ENCODE assay signal across 11 mouse cellular contexts in the genomic region with DNA sequence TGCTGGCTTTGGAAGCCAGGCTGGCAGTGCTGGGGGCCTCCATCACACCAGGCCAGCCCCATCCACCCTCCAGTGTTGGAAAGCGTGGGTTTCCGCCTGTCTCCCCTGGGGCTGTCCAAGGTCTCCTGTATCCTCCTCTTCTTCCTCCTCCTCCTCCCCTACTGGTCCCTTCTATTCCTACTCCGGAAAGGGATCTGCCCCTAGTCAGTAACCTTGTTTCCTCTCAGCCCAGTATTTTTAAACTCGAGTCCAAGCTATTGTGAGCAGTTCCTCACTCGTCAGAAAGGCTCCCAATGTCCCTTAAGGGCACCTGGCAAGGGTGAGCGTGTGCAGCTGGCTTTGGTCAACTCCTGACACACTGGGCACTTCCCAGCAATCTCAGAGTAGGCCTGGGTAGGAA. TPM values are rescaled to one million over a fixed set of nuclear protein-coding genes. Genes with fewer than 3 reads are reported as not detected.
DNase-seq lines count a peak whose midpoint lies in the region; ATAC-seq lines count a peak whose summit lies in the region.
"Had no signal": no experiment of that assay in that cellular context is flagged by ENCODE, and none has a peak within 500 bp of the region (broad histone marks: within the 10 kb centered on the region; RNA-seq: fewer than 3 reads in every experiment).

No protein-coding gene starts in this region.

- H3K27ac ChIP-seq in hindbrain, embryonic 10.5 days: peak overlapping the region; percentile 66
- H3K27ac ChIP-seq in hindbrain, embryonic 11.5 days (ENCODE audit: low read depth, low read length): no peak overlapping the region
- H3K27ac ChIP-seq in heart, embryonic 15.5 days: peak overlapping the region; percentile 58
- H3K27ac ChIP-seq in midbrain, embryonic 10.5 days (replicated peaks): no peak overlapping the region; the same call in 1 of the 2 replicates
- H3K27ac ChIP-seq: embryonic facial prominence, embryonic 13.5 days; macrophage had no signal

- H3K36me3 ChIP-seq in hindbrain, embryonic 10.5 days: no peaks in the 10 kb centered on the region
- no peaks in the 10 kb centered on the region for H3K36me3 ChIP-seq in hindbrain, embryonic 11.5 days (ENCODE audit: control insufficient read depth, insufficient read depth, low read length)
- H3K36me3 ChIP-seq in heart, embryonic 15.5 days: no peaks in the 10 kb centered on the region
- no peaks in the 10 kb centered on the region for H3K36me3 ChIP-seq in midbrain, embryonic 10.5 days
- H3K36me3 ChIP-seq: embryonic facial prominence, embryonic 13.5 days had no signal

- ATAC-seq in hindbrain, embryonic 11.5 days (ENCODE audit: low FRiP score): no peak
- ATAC-seq in heart, embryonic 15.5 days (replicated peaks; ENCODE audit: insufficient number of reproducible peaks, insufficient read depth, low FRiP score, low read depth): peak; percentile 47
- ATAC-seq: inflammation-experienced regulatory T-cells, adult 6 months had no signal

- peaks cover 44% of the 10 kb centered on the region for H3K27me3 ChIP-seq in hindbrain, embryonic 10.5 days (ENCODE audit: insufficient read depth, poor library complexity, severe bottlenecking)
- H3K27me3 ChIP-seq in hindbrain, embryonic 11.5 days (ENCODE audit: control insufficient read depth, insufficient read depth, low read length): peaks cover 2% of the 10 kb centered on the region; the same call in 1 of the 2 replicates
- no peaks in the 10 kb centered on the region for H3K27me3 ChIP-seq in heart, embryonic 15.5 days
- H3K27me3 ChIP-seq in midbrain, embryonic 10.5 days (ENCODE audit: low read depth, poor library complexity, severe bottlenecking): peaks cover 52% of the 10 kb centered on the region

- no peak overlapping the region for H3K9ac ChIP-seq in hindbrain, embryonic 11.5 days (ENCODE audit: low read depth, low read length)
- no peak overlapping the region for H3K9ac ChIP-seq in heart, embryonic 15.5 days
- H3K9ac ChIP-seq: embryonic facial prominence, embryonic 13.5 days had no signal

- DNase-seq in hindbrain, embryonic 10.5 days (ENCODE audit: low spot score): no peak
- no peak for DNase-seq in hindbrain, embryonic 11.5 days (ENCODE audit: low spot score)
- peak; percentile 52 for DNase-seq in adipocyte (ENCODE audit: low spot score)
- peak; percentile 47 to 49 for DNase-seq in kidney, postnatal 4 days
- no peak for DNase-seq in cerebellum, postnatal 4 days (ENCODE audit: low spot score in 2 of 2)
- no peak for DNase-seq in midbrain, embryonic 10.5 days (ENCODE audit: low spot score)

- no peaks in the 10 kb centered on the region for H3K9me3 ChIP-seq in hindbrain, embryonic 10.5 days
- H3K9me3 ChIP-seq in hindbrain, embryonic 11.5 days (ENCODE audit: control insufficient read depth, low read length): no peaks in the 10 kb centered on the region
- no peaks in the 10 kb centered on the region for H3K9me3 ChIP-seq in heart, embryonic 15.5 days (replicated peaks)
- no peaks in the 10 kb centered on the region for H3K9me3 ChIP-seq in midbrain, embryonic 10.5 days (replicated peaks)
- H3K9me3 ChIP-seq: embryonic facial prominence, embryonic 13.5 days had no signal

- peaks cover 67% of the 10 kb centered on the region for H3K4me1 ChIP-seq in hindbrain, embryonic 10.5 days (replicated peaks)
- peaks cover 2% of the 10 kb centered on the region for H3K4me1 ChIP-seq in hindbrain, embryonic 11.5 days (replicated peaks; ENCODE audit: control insufficient read depth, insufficient read depth, low read length)
- H3K4me1 ChIP-seq in heart, embryonic 15.5 days (replicated peaks): peaks cover 49% of the 10 kb centered on the region
- H3K4me1 ChIP-seq in midbrain, embryonic 10.5 days: peaks cover 40% of the 10 kb centered on the region

- no peak overlapping the region for H3K4me2 ChIP-seq in hindbrain, embryonic 11.5 days (replicated peaks; ENCODE audit: low read depth, low read length)
- H3K4me2 ChIP-seq in heart, embryonic 15.5 days: peak overlapping the region; percentile 7; the same call in 1 of the 2 replicates
- H3K4me2 ChIP-seq: embryonic facial prominence, embryonic 13.5 days had no signal

- no peak overlapping the region for H3K4me3 ChIP-seq in hindbrain, embryonic 10.5 days
- no peak overlapping the region for H3K4me3 ChIP-seq in hindbrain, embryonic 11.5 days (ENCODE audit: low read depth, low read length)
- H3K4me3 ChIP-seq in heart, embryonic 15.5 days: no peak overlapping the region
- no peak overlapping the region for H3K4me3 ChIP-seq in midbrain, embryonic 10.5 days
- H3K4me3 ChIP-seq: embryonic facial prominence, embryonic 13.5 days; myocyte had no signal

- WGBS in hindbrain, embryonic 10.5 days: 74% methylated on average over 6 of the region's 6 CpGs
- 69% methylated on average over 6 of the region's 6 CpGs for WGBS in hindbrain, embryonic 11.5 days
- 51% methylated on average over 6 of the region's 6 CpGs for WGBS in heart, embryonic 15.5 days
- WGBS in midbrain, embryonic 10.5 days: 74% methylated on average over 6 of the region's 6 CpGs

RNA-seq across cellular contexts. Expression of gene Stk10, which starts 5.3 kb away (rescaled TPM):
- 3.0 TPM in 2 replicates for polyA plus RNA-seq in hindbrain, embryonic 10.5 days (2016; fragmentation: Nextera tagmentation; extraction: Ambion mirVana)
- polyA plus RNA-seq in hindbrain, embryonic 11.5 days (2014; fragmentation: Nextera tagmentation; extraction: Ambion mirVana): 1.3 and 2.3 TPM in 2 replicates
- polyA plus RNA-seq in heart, embryonic 15.5 days (2015; fragmentation: Nextera tagmentation; extraction: Ambion mirVana): 2.5 and 4.1 TPM in 2 replicates
- polyA plus RNA-seq in midbrain, embryonic 10.5 days (2016; fragmentation: Nextera tagmentation; extraction: Ambion mirVana): 1.5 and 2.1 TPM in 2 replicates

RNA-seq across cellular contexts. Expression of gene Efcab9, which starts 6.6 kb away (rescaled TPM):
- 0.45 TPM in 1 of 2 replicates, not detected in the other for polyA plus RNA-seq in hindbrain, embryonic 10.5 days (2016; fragmentation: Nextera tagmentation; extraction: Ambion mirVana)
- 0.28 TPM in 1 of 2 replicates, not detected in the other for polyA plus RNA-seq in hindbrain, embryonic 11.5 days (2014; fragmentation: Nextera tagmentation; extraction: Ambion mirVana)
- 0.19 and 0.61 TPM in 2 replicates for polyA plus RNA-seq in heart, embryonic 15.5 days (2015; fragmentation: Nextera tagmentation; extraction: Ambion mirVana)
- 0.32 TPM in 1 of 2 replicates, not detected in the other for polyA plus RNA-seq in midbrain, embryonic 10.5 days (2016; fragmentation: Nextera tagmentation; extraction: Ambion mirVana)
- polyA plus RNA-seq: embryonic facial prominence, embryonic 13.5 days; macrophage had no signal

Comparison
In these comparisons a context has a peak if more than half of its experiments do, and no peak if none do; other contexts are left out.
1. H3K27ac ChIP-seq: peak in hindbrain, embryonic 10.5 days (single experiment) and heart, embryonic 15.5 days (single experiment); none in hindbrain, embryonic 11.5 days (single experiment) and midbrain, embryonic 10.5 days (single experiment).
2. DNase-seq: peak in adipocyte (single experiment) and kidney, postnatal 4 days (2 of 2); none in hindbrain, embryonic 10.5 days (single experiment), hindbrain, embryonic 11.5 days (single experiment), cerebellum, postnatal 4 days (0 of 2) and midbrain, embryonic 10.5 days (single experiment).